Mouse (Mus musculus) MEL (cell line): Measurements from ENCODE around the gene Plau. TPM values are rescaled to one million over a fixed set of nuclear protein-coding genes. Genes with fewer than 3 reads are reported as not detected.
A peak's percentile ranks its signal among the peaks of the same experiment; 100 is the strongest.

ENCODE experiments used
- DNase-seq: peaks from one replicate; pipeline ENCODE4 v3.0.0; 2011; ENCODE audit warnings: low read depth, low spot score
- H3K27ac ChIP-seq: 2 replicates; pipeline ENCODE4 v1.5.1; 2012; ENCODE audit warnings: low read depth, mild to moderate bottlenecking, control low read depth, low read length, moderate library complexity; ENCODE audit not compliant: control insufficient read depth
- H3K27me3 ChIP-seq, 2 experiments: fragments of 150-350 bp in 1 of 2; sonication (generic) in 1 of 2; 2 replicates each; pipeline ENCODE4 v1.6.1; 2012; ENCODE audit warnings: low read length in 2 of 2, mild to moderate bottlenecking in 2 of 2, improper control_type of control experiment in 1 of 2, moderate library complexity in 1 of 2; ENCODE audit not compliant: insufficient read depth in 2 of 2, control insufficient read depth in 1 of 2
- H3K36me3 ChIP-seq, 2 experiments: 2 replicates each; pipeline ENCODE4 v1.6.1; 2012 to 2014; ENCODE audit warnings: low read length in 2 of 2, improper control_type of control experiment in 1 of 2, inconsistent platforms in 1 of 2, mild to moderate bottlenecking in 1 of 2; ENCODE audit not compliant: insufficient read depth in 2 of 2, control insufficient read depth in 1 of 2
- H3K4me1 ChIP-seq, 2 experiments: fragments of 150-350 bp in 1 of 2; sonication (generic) in 1 of 2; 2 replicates each; pipeline ENCODE4 v1.6.1; 2012; ENCODE audit warnings: low read length in 2 of 2, improper control_type of control experiment in 1 of 2, mild to moderate bottlenecking in 1 of 2; ENCODE audit not compliant: insufficient read depth in 2 of 2, control insufficient read depth in 1 of 2
- H3K4me3 ChIP-seq, 2 experiments: fragments of 150-350 bp in 1 of 2; sonication (generic) in 1 of 2; 2 replicates each; pipeline ENCODE4 v1.5.1; 2012; ENCODE audit warnings: low read depth in 2 of 2, low read length in 2 of 2, mild to moderate bottlenecking in 2 of 2, moderate library complexity in 2 of 2, control low read depth in 1 of 2, improper control_type of control experiment in 1 of 2; ENCODE audit not compliant: control insufficient read depth in 1 of 2, insufficient read depth in 1 of 2
- H3K79me2 ChIP-seq: 2 replicates; pipeline ENCODE4 v1.6.1; 2012; ENCODE audit warnings: mild to moderate bottlenecking, low read length, moderate library complexity; ENCODE audit not compliant: control insufficient read depth, poor library complexity, insufficient read depth
- H3K9ac ChIP-seq: 2 replicates; pipeline ENCODE4 v1.6.1; 2012; ENCODE audit warnings: low read depth, mild to moderate bottlenecking, control low read depth, low read length, moderate library complexity; ENCODE audit not compliant: control insufficient read depth, poor library complexity, severe bottlenecking
- H3K9me3 ChIP-seq: fragments of 150-350 bp; sonication (generic); replicated peaks from 2 replicates; pipeline ENCODE4 v1.6.1; 2012; ENCODE audit warnings: mild to moderate bottlenecking, low read length, improper control_type of control experiment, moderate library complexity; ENCODE audit not compliant: insufficient read depth
- BHLHE40 ChIP-seq: IDR thresholded peaks from 2 replicates; pipeline ENCODE4 v1.6.1; 2012; ENCODE audit warnings: low read depth, mild to moderate bottlenecking, inconsistent platforms, low read length, improper control_type of control experiment, borderline replicate concordance
- CHD1 ChIP-seq: IDR thresholded peaks from 2 replicates; pipeline ENCODE4 v1.6.1; 2012; ENCODE audit warnings: low read depth, mild to moderate bottlenecking, inconsistent platforms, low read length, improper control_type of control experiment
- ELF1 ChIP-seq: IDR thresholded peaks from 2 replicates; pipeline ENCODE4 v1.6.1; 2014; ENCODE audit warnings: low read depth, mild to moderate bottlenecking, inconsistent platforms, low read length, improper control_type of control experiment, moderate library complexity
- EP300 ChIP-seq, 2 experiments: IDR thresholded peaks; 2 replicates each; pipeline ENCODE4 v1.6.1; 2011; ENCODE audit warnings: improper control_type of control experiment in 2 of 2, low read length in 2 of 2, low read depth in 1 of 2, mild to moderate bottlenecking in 1 of 2
- ETS1 ChIP-seq: IDR thresholded peaks from 2 replicates; pipeline ENCODE4 v1.6.1; 2012; ENCODE audit warnings: low read depth, mild to moderate bottlenecking, inconsistent platforms, low read length, improper control_type of control experiment, moderate library complexity
- GABPA ChIP-seq: IDR thresholded peaks from 2 replicates; pipeline ENCODE4 v1.6.1; 2012; ENCODE audit warnings: low read depth, mild to moderate bottlenecking, inconsistent platforms, low read length, improper control_type of control experiment, moderate library complexity
- GATA1 ChIP-seq: IDR thresholded peaks from 2 replicates; pipeline ENCODE4 v1.6.1; 2011; ENCODE audit warnings: low read depth, low read length, improper control_type of control experiment
- MAX ChIP-seq: IDR thresholded peaks from 2 replicates; pipeline ENCODE4 v1.6.1; 2011; ENCODE audit warnings: low read length, improper control_type of control experiment
- MEF2A ChIP-seq: IDR thresholded peaks from 2 replicates; pipeline ENCODE4 v1.6.1; 2014; ENCODE audit warnings: low read depth, mild to moderate bottlenecking, inconsistent platforms, low read length, improper control_type of control experiment; ENCODE audit not compliant: poor library complexity, insufficient replicate concordance, severe bottlenecking; ENCODE audit errors: extremely low read depth
- MXI1 ChIP-seq: IDR thresholded peaks from 2 replicates; pipeline ENCODE4 v1.6.1; 2011; ENCODE audit warnings: mild to moderate bottlenecking, low read depth, low read length, improper control_type of control experiment
- MYC ChIP-seq: IDR thresholded peaks from 2 replicates; pipeline ENCODE4 v1.6.1; 2011; ENCODE audit warnings: low read depth, mild to moderate bottlenecking, low read length, improper control_type of control experiment, moderate library complexity
- NRF1 ChIP-seq: IDR thresholded peaks from 2 replicates; pipeline ENCODE4 v1.6.1; 2014; ENCODE audit warnings: low read depth, mild to moderate bottlenecking, inconsistent platforms, low read length, improper control_type of control experiment, moderate library complexity; ENCODE audit not compliant: poor library complexity, insufficient read depth, severe bottlenecking
- POLR2A ChIP-seq, 2 experiments: IDR thresholded peaks; 2 replicates each; pipeline ENCODE4 v1.6.1; 2011 to 2012; ENCODE audit warnings: low read length in 2 of 2, mild to moderate bottlenecking in 2 of 2, control low read depth in 1 of 2, improper control_type of control experiment in 1 of 2, low read depth in 1 of 2, moderate library complexity in 1 of 2; ENCODE audit not compliant: control insufficient read depth in 1 of 2, insufficient read depth in 1 of 2, poor library complexity in 1 of 2
- POLR2AphosphoS2 ChIP-seq: IDR thresholded peaks from 2 replicates; pipeline ENCODE4 v1.6.1; 2011; ENCODE audit warnings: low read length, improper control_type of control experiment
- RAD21 ChIP-seq: IDR thresholded peaks from 2 replicates; pipeline ENCODE4 v1.6.1; 2011; ENCODE audit warnings: mild to moderate bottlenecking, low read depth, low read length, improper control_type of control experiment
- RCOR1 ChIP-seq: IDR thresholded peaks from 2 replicates; pipeline ENCODE4 v1.6.1; 2012; ENCODE audit warnings: low read depth, mild to moderate bottlenecking, inconsistent platforms, low read length, improper control_type of control experiment
- SMC3 ChIP-seq: IDR thresholded peaks from 2 replicates; pipeline ENCODE4 v1.6.1; 2011; ENCODE audit warnings: low read depth, low read length, improper control_type of control experiment
- TBP ChIP-seq: IDR thresholded peaks from 2 replicates; pipeline ENCODE4 v1.8.0; 2011; ENCODE audit warnings: low read depth, low read length, improper control_type of control experiment
- TCF12 ChIP-seq: IDR thresholded peaks from 2 replicates; pipeline ENCODE4 v1.6.1; 2014; ENCODE audit warnings: low read depth, mild to moderate bottlenecking, inconsistent platforms, low read length, improper control_type of control experiment, moderate library complexity
- UBTF ChIP-seq: IDR thresholded peaks from 2 replicates; pipeline ENCODE4 v1.6.1; 2012; ENCODE audit warnings: low read depth, mild to moderate bottlenecking, inconsistent platforms, low read length, improper control_type of control experiment, moderate library complexity, borderline replicate concordance; ENCODE audit not compliant: insufficient read depth
- USF2 ChIP-seq, 2 experiments: IDR thresholded peaks; 2 replicates each; pipeline ENCODE4 v1.6.1; 2011 to 2012; ENCODE audit warnings: improper control_type of control experiment in 2 of 2, low read length in 2 of 2, borderline replicate concordance in 1 of 2, inconsistent platforms in 1 of 2, low read depth in 1 of 2, mild to moderate bottlenecking in 1 of 2; ENCODE audit not compliant: insufficient read depth in 1 of 2
- ZNF384 ChIP-seq: IDR thresholded peaks from 2 replicates; pipeline ENCODE4 v1.6.1; 2012; ENCODE audit warnings: low read depth, mild to moderate bottlenecking, inconsistent platforms, low read length, improper control_type of control experiment
- polyA plus RNA-seq, 2 experiments: library from polyadenylated mRNA; stranded (reverse) in 1 of 2; unstranded in 1 of 2; fragments of >175 nt in 1 of 2; fragments of >200 nt in 1 of 2; gene quantifications; 2 replicates each; pipeline versions ENCODE4 v1.2.1 to v1.2.4; 2012; ENCODE audit warnings: low replicate concordance in 2 of 2, low read depth in 1 of 2; ENCODE audit not compliant: insufficient read length in 2 of 2, insufficient read depth in 1 of 2, missing spikeins in 1 of 2
- total RNA-seq: library from RNA; depleted of rRNA; stranded (reverse); fragments of 300-350 nt; gene quantifications from 2 replicates; pipeline ENCODE4 v1.2.3, GENCODE M21; 2012

Gene Plau
- total and polyA plus RNA-seq, 3 experiments: 0.04 TPM; not detected in 2

DNA sequence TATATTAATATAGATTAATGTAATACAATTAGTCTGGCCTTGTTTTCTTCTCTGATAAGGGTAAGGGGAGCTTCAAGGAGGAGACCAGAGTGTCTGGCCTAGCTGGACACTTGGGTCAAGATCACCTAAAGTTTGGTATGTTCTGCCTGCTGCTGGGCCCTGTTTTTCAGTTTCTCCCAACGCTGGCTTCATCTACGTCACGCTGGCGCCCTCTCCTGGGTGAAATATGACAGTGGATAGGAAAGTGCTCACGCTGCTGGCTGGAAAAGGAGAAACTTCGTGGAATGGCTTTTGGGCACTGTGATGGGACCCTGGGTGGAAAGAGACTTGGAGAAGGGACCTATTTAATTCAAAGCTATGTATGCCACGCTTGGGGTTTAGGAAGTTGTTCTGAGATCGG is 36.8 kb downstream of the Plau start (continued):
- TF ChIP-seq TBP: no peak
- no peak for TF ChIP-seq MYC
- TF ChIP-seq RCOR1: no peak
- TF ChIP-seq BHLHE40: no peak
- no peak for TF ChIP-seq POLR2A (IDR thresholded peaks at IDR 0.05; ENCODE audit: control insufficient read depth in 1 of 2, insufficient read depth in 1 of 2, low read depth in 1 of 2, low read length in 2 of 2, poor library complexity in 1 of 2)
- TF ChIP-seq UBTF: no peak
- no peak for TF ChIP-seq MXI1
- no peak for TF ChIP-seq USF2 (IDR thresholded peaks at IDR 0.05; ENCODE audit: borderline replicate concordance in 1 of 2, insufficient read depth in 1 of 2, low read depth in 1 of 2, low read length in 2 of 2)
- no peak for TF ChIP-seq CHD1
- no peak for TF ChIP-seq MAX
- TF ChIP-seq RAD21: peak; percentile 98

- H3K4me3 ChIP-seq: peak overlapping the region; percentile 42
Observed at GRCm38 (mm10) chr14:20873931-20874330, 37.5 kb downstream of the Plau start.

DNA sequence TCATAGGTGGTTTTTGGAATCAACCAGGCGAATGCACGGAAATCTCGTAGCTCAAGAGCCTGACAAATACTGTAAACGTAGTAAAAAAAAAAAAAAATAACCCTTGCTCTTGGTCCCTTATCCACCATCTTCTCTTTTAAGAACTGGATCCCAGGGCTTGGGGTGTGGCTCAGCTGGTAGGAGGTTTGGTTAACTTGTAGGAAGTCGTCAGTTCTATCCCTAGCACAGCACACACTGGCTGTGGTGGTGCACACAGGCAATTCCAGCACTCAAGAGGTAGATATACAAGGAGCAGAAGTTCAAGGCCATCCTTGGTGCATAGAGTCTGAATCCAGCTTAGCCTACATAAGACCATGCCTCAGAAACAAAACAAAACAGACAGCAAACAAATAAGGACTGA is 48.2 kb downstream of the Plau start:
- peak; percentile 89 for TF ChIP-seq ZNF384
- no peak for TF ChIP-seq MYC
- 0 out of 2 replicates have a peak, but pooled peaks have one; percentile 8 for TF ChIP-seq TBP
- Histone ChIP-seq H3K79me2 (no peaks in the 10 kb centered on the region), H3K4me3 (peak overlapping the region; percentile 13 to 39), H3K27ac (peak overlapping the region; percentile 98), H3K36me3 (peaks cover 0 to 25% of the 10 kb centered on the region in 2 experiments; a peak in 2 of 4 replicates), H3K9me3 (no peaks in the 10 kb centered on the region), H3K9ac (peak overlapping the region; percentile 54), H3K27me3 (no peaks in the 10 kb centered on the region), H3K4me1 (peaks cover 16 to 27% of the 10 kb centered on the region in 2 experiments)
- DNase-seq: peak; percentile 81

More at GRCm38 (mm10) chr14:20873931-20874330, 37.5 kb downstream of the Plau start:
- Histone ChIP-seq H3K9ac (peak overlapping the region; percentile 21), H3K27me3 (peaks cover 3 to 10% of the 10 kb centered on the region in 2 experiments), H3K79me2 (no peaks in the 10 kb centered on the region), H3K4me1 (no peaks in the 10 kb centered on the region), H3K36me3 (no peaks in the 10 kb centered on the region), H3K27ac (no peak overlapping the region), H3K9me3 (no peaks in the 10 kb centered on the region)
- no peak for TF ChIP-seq NRF1
- 0 out of 2 replicates have a peak, but pooled peaks have one; percentile 9 for TF ChIP-seq MEF2A
- TF ChIP-seq SMC3: peak; percentile 5; the same call in 1 of the 2 replicates
- peak; percentile 49; the same call in 1 of the 2 replicates for TF ChIP-seq GATA1
- TF ChIP-seq ELF1: no peak
- no peak for TF ChIP-seq BHLHE40
- no peak for TF ChIP-seq TCF12
- no peak for TF ChIP-seq POLR2AphosphoS2
- no peak for TF ChIP-seq GABPA
- TF ChIP-seq ETS1: 0 out of 2 replicates have a peak, but pooled peaks have one; percentile 33
- peak in 1 of 2 experiments; percentile 33; a peak in 1 of 4 replicates for TF ChIP-seq EP300 (IDR thresholded peaks at IDR 0.05; ENCODE audit: low read depth in 1 of 2, low read length in 2 of 2)
- DNase-seq: peak; percentile 52
